Mouse (Mus musculus): ENCODE results near the gene Fahd2a.

Gene Fahd2a

GRCm38 (mm10) chr2:127444055-127444789 lies at the start of gene Fahd2a:
Gene Fahd2a, minus strand, starts transcription at chr2:127444565.
- DNase-seq: peak; percentile 89

DNA sequence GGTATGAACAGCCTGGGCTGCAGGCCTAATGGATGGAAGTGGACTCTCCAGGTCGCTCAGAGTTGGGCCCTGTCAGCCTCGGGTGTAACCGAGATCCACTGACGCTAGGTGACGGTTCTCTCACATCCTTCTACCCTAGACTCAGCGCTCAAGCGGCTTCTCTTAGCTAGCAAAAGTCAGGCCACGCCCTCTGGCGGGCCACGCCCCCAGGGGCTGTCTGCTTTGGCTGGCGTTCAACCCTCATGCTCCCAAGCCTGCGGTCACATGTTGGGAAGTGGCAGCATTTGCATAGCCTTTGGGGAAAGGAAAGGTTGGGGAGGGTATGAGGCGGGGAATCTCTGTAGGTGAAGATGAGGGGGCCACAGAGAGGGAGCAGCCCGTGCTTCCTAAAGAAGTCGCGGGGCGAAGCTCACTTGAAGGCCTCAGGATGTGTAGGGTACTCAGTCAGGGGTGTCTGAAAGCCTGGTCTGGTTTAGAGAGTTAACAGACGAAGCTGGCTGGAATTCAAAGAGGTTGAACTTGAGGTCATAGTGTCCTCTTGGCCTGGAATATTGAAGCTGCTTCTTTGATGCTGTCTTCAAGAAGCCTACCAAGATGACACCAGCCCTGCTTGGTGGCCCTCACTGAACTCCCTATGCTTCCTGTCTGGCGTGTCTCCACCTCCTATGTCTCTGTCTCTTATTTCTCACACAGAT lies 40.3 kb upstream of the Fahd2a start:
- no peak for DNase-seq

DNA sequence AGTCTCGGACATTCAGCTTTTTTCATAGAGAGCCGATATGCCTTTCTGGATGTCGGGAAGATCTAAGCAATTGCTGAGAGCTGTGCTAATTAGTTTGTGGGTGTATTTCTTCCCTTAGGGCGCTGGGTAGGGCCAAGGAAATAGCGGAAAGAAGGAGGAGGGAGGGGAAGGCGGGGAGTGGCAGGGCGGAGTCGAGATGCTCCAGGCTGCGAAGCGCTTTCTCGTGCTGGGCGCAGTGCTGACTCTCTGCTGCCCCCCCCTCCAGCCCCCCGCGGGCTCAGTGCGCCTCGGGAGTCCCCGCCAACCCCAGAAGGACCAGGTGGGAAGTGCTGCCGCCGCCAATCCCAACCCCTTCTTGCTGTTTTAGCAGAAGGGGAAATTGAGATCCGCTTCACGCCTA lies 38.6 kb upstream of the Fahd2a start:
- peak; percentile 24 for DNase-seq

GRCm38 (mm10) chr2:127482533-127482911 lies 38.2 kb upstream of the Fahd2a start:
- peak; percentile 43 for DNase-seq

DNA sequence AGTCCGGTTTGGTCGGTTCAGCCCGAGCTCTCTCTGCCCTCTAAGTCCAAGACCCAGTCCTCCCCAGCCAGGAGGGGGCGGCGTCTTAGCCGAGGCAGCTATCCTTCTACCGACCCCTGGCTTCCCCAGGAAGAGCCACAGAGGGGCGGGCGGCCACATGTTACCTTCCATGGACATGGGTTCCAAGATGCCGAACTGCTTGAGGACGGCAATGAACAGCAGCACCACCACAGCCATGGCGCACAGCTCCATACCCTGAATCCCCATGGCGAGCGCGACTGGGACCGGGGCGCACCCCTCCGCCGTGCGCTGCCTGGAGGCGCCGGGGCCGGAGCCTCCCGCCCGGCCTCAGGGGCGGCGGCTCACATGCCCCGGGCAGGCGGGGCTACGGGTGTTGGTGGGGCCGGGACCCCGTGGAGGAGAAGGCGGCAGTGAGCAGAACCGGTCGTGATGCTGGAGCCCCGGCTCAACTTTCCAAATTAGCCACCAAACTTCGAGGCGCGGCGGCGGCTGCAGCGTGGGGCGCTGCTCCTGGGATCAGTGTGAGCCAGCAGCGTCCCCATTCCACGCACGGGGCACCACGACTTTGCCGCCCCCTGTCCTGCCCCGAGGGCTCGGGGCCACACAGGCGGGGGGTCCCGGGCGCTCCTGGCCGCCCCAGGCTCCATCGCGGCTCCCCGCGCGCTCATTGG lies 37.6 kb upstream of the Fahd2a start:
- DNase-seq: no peak

DNA sequence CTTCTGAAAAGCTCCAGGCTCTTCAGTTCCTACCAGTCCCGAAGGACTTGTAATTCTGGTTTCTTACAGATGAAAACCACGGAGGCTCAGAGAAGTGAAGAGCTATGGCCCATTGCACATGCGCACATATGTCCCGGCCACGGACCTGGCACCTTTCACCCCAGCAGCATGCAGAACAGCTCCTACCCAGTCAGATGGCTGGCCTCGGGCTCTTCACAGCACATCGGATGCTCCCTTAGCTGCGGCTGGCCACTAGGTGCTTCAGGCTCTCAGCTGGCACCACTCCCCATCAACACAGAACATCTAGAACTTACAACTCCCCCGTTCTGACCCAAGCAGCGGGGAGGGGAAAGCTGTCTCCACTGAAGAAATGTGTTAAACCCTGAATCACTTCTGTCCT lies 35.4 kb upstream of the Fahd2a start:
- DNase-seq: no peak

GRCm38 (mm10) chr2:127479210-127479609 lies 34.8 kb upstream of the Fahd2a start:
- DNase-seq: peak; percentile 33

DNA sequence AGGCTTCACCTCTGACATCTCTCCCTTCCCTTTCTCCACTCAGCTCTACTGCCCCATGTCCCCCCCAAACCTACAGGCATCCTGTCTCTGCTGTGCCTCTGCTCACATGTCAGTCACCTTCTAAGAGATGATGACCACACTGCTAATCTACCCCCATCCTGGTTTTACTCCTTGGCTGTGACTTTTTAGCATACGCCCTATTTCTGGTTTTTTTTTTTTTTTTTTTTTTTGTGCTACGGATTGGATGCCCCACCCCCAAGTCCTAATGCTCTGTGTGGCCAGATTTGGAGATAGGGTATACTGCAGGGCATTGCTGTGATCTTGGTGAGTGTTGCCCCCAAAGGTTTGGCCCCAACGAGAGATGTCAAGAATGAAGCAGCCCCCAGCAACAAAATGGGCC lies 27.9 kb upstream of the Fahd2a start:
- DNase-seq: no peak

DNA sequence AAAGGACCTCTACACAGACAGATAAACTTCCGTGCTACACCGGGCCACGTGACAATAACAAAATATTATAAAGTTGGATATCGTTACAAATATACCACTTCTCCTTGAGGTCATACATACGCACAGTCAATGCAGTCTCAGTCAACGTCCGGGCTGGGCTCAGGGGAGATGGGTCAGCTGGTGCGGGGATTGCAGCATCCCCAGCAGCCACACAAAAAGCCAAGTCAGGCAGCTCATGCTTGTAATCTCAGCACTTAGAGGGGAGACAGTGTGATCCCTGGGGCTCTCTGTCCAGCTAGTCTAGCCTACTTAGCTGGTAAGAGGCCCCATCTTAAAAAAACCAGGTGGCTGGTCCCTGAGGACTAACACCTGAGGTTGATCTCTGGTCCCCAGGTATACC lies 26.9 kb upstream of the Fahd2a start:
- no peak for DNase-seq

DNA sequence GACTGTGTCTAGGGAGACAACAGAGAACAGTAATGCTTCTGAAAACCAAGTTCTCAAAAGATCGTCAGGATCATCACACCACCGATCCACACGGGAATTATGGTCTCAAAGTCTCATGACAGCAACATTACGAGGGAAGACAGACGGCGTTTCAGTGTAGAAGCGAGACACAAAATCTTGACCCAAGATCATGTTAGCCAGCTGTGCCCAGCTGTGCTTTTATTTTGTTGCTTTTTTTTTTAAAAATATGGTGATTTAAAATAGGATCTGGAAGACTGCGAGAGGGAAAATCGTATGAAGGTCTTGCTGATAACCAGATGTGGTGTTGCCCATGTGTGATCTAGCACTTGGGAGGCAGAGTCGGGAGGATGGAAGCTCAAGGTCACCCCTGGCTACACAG lies 26.3 kb upstream of the Fahd2a start:
- no peak for DNase-seq

DNA sequence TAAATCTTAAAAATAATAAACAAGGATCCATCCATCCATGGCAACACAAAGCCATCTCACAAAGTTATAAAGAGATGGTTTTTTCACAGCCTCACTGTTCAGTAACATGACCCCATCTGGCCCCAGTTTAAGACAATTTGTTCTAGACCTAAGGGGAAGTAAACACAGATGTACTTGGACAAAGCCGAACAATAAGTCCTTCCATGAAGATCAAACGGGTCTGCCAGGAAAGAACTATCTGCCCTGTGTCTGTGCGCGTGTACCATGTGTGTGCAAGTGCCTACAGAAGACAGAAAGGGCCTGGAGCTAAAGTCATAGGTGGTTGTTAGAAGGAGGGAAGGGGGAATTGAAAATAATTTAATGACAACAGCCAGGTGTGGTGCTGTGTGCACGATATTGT lies 25.8 kb upstream of the Fahd2a start:
- no peak for DNase-seq

DNA sequence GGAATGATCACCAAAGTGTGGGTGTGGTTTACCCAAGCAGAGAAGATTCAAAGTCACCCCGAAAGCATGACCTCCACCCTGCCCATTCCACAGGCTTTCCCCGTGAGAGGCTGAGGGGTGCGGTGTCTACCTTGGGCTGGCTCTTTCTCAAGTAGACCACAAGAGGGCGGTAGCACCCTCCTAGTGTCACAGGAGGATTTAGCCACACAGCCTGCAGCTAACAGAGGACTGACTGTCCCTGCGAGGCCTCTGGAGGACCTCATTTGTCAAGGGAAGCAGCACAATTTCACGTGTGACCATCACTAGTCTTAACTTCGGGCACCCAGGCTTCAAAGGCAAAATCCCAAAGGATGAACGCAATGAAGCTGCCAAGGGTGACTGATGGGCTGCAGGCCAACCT lies 17.9 kb upstream of the Fahd2a start:
- DNase-seq: peak; percentile 53

DNA sequence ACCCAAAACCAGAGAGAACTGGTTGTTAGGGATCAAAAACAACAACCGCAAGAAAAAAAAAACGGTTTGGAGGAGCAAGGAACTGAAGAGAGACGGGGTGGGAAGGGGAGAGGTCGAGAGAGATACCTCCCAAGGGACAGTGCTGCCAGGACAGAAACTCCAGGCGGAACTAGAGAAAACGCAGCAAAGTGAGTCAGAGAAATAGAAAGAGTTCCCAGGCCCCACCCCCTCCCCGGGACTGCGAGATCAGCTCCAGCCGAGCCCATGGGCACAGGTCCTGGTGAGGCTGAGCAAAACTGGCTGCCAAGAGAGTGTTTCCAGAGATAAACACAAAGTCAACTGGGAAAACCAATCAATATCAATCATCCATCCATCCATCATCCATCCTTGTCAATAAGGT lies 17.0 kb upstream of the Fahd2a start:
- no peak for DNase-seq

DNA sequence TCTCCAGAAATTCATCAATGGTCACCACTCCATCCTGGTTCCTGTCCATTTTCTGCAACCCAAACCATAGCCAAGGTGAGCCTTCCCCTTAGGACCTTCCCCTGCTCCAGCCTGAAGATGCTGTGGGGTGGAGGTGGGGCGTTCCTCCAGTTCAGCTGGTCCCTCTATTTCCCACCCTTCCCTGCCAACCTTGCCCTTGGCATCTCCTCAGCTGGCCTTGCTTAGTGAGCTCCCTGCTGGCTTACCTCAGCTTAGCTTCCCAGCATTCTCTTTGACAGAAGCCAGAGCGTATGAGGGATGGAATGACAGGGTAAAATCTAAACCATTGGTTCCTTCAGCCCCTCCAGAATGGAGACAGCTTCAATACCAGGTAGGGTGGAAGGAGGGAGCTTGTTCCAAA lies 15.0 kb upstream of the Fahd2a start:
- DNase-seq: no peak

DNA sequence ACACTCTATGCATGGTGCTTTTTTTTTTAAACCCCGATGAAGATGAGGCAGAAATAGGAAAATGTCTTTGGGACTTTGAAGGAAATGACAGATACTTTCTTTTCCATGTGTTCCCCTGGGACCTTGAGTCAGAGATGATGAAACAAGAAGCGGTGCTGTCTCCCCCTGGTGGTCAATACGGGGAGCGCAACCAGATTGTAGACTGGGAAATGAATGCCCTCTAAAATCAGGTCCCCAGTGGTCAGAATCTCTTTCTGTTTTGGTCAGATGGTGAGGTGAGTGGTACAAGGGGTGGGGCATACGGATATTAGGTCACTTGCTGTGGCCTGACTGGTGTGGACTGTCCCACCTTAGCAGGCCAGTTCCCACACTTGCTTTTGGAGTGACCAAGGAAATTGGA lies 9.4 kb upstream of the Fahd2a start:
- DNase-seq: peak; percentile 45

DNA sequence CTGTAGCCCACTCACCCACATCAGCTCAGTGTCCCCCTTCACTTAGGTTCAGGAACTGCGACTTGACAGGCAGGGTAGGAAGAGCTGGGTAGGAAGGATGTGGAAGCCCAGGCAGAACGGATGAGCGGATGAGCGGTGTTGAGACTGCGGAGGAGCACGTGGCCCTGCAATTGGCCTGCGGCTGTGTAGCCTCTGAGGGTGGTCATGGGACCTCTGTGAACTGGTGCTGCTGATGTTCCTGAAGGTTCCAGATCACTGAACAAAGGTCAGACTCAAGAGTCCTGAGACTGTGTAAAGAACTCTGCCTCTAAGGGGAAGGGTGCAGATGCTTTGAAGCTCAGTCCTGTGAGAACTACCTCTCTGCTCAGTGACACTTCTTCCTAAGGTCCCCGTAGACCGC lies 8.8 kb upstream of the Fahd2a start:
- no peak for DNase-seq

GRCm38 (mm10) chr2:127451748-127452147 lies 7.4 kb upstream of the Fahd2a start:
- DNase-seq: no peak

- no peak for DNase-seq
Observed at GRCm38 (mm10) chr2:127449691-127450090, 5.3 kb upstream of the Fahd2a start.

DNA sequence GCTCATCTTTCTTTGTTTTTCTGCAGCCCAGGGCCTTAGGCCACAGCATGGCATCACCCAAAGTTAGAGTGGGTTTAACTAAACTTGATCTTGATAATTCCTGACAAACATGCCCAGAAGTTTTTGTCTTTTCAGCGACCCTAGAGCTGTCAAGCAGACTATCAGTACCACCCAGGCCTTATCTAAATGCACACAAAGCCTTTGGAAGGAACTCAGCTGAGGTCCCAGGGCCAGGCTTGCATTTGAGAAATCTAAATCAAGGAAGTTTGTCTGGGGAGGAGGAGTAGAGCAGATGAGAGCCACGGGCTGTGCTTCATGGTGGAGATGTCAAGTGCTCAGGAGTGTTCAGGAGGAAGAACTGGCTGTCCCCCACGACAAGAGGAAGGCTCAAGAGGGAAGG lies 2.5 kb upstream of the Fahd2a start:
- no peak for DNase-seq

GRCm38 (mm10) chr2:127437697-127438096 lies 6.7 kb downstream of the Fahd2a start:
- peak; percentile 31 for DNase-seq

DNA sequence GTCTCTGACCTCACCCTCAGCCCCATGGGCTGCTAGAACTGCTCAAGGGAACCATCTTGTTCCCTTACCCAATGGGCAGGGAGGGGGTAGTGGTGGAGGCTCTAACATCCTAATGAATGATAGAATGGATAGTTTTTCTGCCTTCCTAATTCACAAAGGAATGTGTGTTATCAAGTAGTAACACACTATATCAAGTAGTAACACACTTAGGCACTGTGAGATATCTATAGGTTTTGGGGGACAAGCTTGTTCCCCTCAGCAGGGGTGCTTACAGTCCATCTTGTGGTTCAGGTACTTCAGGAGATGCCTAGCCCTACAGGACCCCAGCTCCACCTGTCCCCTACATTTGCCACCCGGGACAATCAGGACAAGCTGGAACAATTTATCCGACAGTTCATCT lies 8.8 kb downstream of the Fahd2a start:
- DNase-seq: no peak

- DNase-seq: no peak
Observed at GRCm38 (mm10) chr2:127435135-127435534, 9.2 kb downstream of the Fahd2a start.

GRCm38 (mm10) chr2:127433487-127434295 lies 10.7 kb downstream of the Fahd2a start:
- no peak for DNase-seq

Data from right cerebral cortex, postnatal 25 days (tissue).